Mouse (Mus musculus) heart, adult 2 months (tissue): ENCODE results near the gene Slc12a1.

Experiments used
- CTCF ChIP-seq: fragments of 200-600 bp; IDR thresholded peaks from 2 replicates; pipeline ENCODE4 v1.8.1; 2022; ENCODE audit warnings: antibody characterized with exemption, mild to moderate bottlenecking, moderate library complexity
- EP300 ChIP-seq: fragments of 200-500 bp; IDR thresholded peaks from 2 replicates; pipeline ENCODE4 v1.6.1; 2011; ENCODE audit warnings: low read depth, low read length, control low read depth; ENCODE audit not compliant: insufficient read depth
- POLR2A ChIP-seq: fragments of 200-500 bp; IDR thresholded peaks from 2 replicates; pipeline ENCODE4 v1.6.1; 2011; ENCODE audit warnings: mild to moderate bottlenecking, low read depth, low read length, control low read depth; ENCODE audit not compliant: insufficient read depth

DNA sequence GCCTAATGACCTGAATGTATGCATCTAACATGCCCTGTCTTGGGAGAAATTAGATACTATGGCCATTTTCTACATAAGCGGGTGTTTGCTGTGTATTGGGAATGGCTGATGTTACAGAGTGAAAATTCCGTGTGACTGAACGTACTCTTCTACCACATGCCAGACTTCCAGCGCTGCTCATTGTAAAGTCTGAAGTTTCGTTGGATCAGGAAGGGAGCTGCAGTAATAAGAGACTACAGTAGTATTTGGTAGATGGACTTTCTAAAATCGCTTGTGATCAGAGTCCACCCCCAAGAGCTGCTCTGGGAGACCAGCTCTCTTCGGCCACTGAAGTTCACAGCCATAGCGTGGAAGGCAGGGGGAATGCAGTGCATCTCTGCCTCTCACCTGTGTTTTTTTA, 96.0 kb downstream of the Slc12a1 start:
- TF ChIP-seq CTCF (no peak), POLR2A (no peak), EP300 (no peak)
